Mouse (Mus musculus): ENCODE data around the gene Ephb6. TPM values are rescaled to one million over a fixed set of nuclear protein-coding genes. Genes with fewer than 3 reads are reported as not detected.

Gene Ephb6
- 47.9 TPM for total RNA-seq (2023)

GRCm38 (mm10) chr6:41605061-41605793 is at the start of gene Ephb6:
Gene Ephb6 (plus strand): TSS chr6:41605482.

GRCm38 (mm10) chr6:41636178-41636577 is 30.9 kb downstream of the Ephb6 start, which contains the start of gene Trpv6:
Gene Trpv6 (minus strand): TSS chr6:41636405.

Other genes with a start within 250 kb of the Ephb6 start
- gene Prss3, start 227.8 kb upstream of the Ephb6 start, total RNA-seq (2023) = not detected
- not detected for gene Gm5771, start 213.1 kb upstream of the Ephb6 start, total RNA-seq (2023)
- not detected for gene Gm10334, start 159.3 kb upstream of the Ephb6 start, total RNA-seq (2023)
- gene Prss1, start 146.6 kb upstream of the Ephb6 start, total RNA-seq (2023) = not detected
- 3.3 TPM for gene Prss2, start 83.7 kb upstream of the Ephb6 start, total RNA-seq (2023)
- gene Trpv6, start 30.9 kb downstream of the Ephb6 start, total RNA-seq (2023) = not detected
- not detected for gene Trpv5, start 75.3 kb downstream of the Ephb6 start, total RNA-seq (2023)
- gene Llcfc1, start 78.9 kb downstream of the Ephb6 start, total RNA-seq (2023) = not detected
- gene Kel, start 98.9 kb downstream of the Ephb6 start, total RNA-seq (2023) = not detected
- not detected for gene Olfr459, start 169.7 kb downstream of the Ephb6 start, total RNA-seq (2023)
- not detected for gene Pip, start 242.1 kb downstream of the Ephb6 start, total RNA-seq (2023)
- not detected for gene Sval2, start 247.5 kb downstream of the Ephb6 start, total RNA-seq (2023)